In the genomic region with DNA sequence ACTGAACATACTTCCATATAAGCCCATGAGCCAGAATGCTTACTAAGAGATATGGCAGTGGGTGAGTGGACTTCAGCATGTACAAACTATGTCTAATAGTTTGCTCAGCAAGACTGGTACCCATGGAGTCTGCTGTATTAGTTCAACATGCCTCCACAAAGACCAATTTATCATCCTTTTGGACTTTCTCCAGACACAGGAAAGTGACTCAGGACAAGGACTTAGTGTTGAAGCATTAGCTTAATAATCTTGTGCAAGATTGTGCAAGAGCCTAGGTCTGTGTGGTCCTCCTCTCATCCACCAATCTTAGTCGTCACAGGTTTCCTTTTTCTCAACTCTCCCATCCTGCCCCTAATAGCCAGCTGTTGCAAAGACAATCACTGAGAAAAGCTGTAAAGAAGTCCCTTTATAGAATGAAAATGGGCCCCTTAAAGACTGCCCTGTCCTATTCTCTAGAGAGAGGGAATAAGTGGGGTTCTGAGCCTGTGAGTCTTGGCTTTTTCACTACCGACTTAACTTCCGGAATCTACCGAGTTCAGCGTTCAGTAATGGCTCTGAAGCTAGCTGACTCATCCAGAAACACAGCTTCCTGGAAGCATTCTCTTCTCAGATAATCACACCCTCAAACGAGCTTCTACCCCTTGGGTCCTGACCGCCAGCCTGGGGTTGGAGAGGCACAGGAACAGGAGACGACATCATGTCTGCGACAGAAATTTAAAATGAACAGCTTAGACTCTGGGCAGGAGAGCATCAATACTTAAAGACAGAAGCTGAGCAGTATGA, we compare ENCODE assay signal across 9 mouse cellular contexts. TPM values are rescaled to one million over a fixed set of nuclear protein-coding genes. Genes with fewer than 3 reads are reported as not detected.
DNase-seq lines count a peak whose midpoint lies in the region; ATAC-seq and TF ChIP-seq lines count a peak whose summit lies in the region.
"Had no signal": no experiment of that assay in that cellular context is flagged by ENCODE, and none has a peak within 500 bp of the region (broad histone marks: within the 10 kb centered on the region; RNA-seq: fewer than 3 reads in every experiment).

No protein-coding gene starts in this region.

- H3K9me3 ChIP-seq in intestine, postnatal 0 days (ENCODE audit: control insufficient read depth), result no peaks in the 10 kb centered on the region
- H3K9me3 ChIP-seq in intestine, embryonic 16.5 days (ENCODE audit: control insufficient read depth, low read length), result no peaks in the 10 kb centered on the region
- H3K9me3 ChIP-seq in heart, embryonic 14.5 days (ENCODE audit: control insufficient read depth, low read length), result no peaks in the 10 kb centered on the region
- H3K9me3 ChIP-seq: hindbrain, embryonic 13.5 days had no signal

- ATAC-seq in intestine, postnatal 0 days, result 0 out of 2 replicates have a peak, but pooled peaks have one; percentile 53
- no peak for ATAC-seq in intestine, embryonic 16.5 days
- ATAC-seq in heart, embryonic 14.5 days (ENCODE audit: insufficient number of reproducible peaks, insufficient read depth, low FRiP score, low read depth), result no peak

- no peak for TF ChIP-seq CTCF in intestine, postnatal 0 days (IDR thresholded peaks at IDR 0.05; ENCODE audit: low read depth)

- 0 out of 2 replicates have a peak overlapping the region, but pooled peaks have one; percentile 6 for H3K4me2 ChIP-seq in intestine, postnatal 0 days (replicated peaks; ENCODE audit: low read depth)
- no peak overlapping the region for H3K4me2 ChIP-seq in intestine, embryonic 16.5 days (ENCODE audit: low read depth, low read length)
- H3K4me2 ChIP-seq in heart, embryonic 14.5 days (ENCODE audit: low read length), result 0 out of 2 replicates have a peak overlapping the region, but pooled peaks have one; percentile 5
- H3K4me2 ChIP-seq in myocyte (ENCODE audit: low read depth), result peak overlapping the region; percentile 58
- H3K4me2 ChIP-seq: hindbrain, embryonic 13.5 days had no signal

- no peak overlapping the region for H3ac ChIP-seq in myocyte (ENCODE audit: control insufficient read depth, insufficient read length)

- no peaks in the 10 kb centered on the region for H3K36me3 ChIP-seq in intestine, postnatal 0 days (ENCODE audit: control insufficient read depth, insufficient read depth)
- no peaks in the 10 kb centered on the region for H3K36me3 ChIP-seq in intestine, embryonic 16.5 days (ENCODE audit: control insufficient read depth, insufficient read depth, low read length)
- H3K36me3 ChIP-seq in heart, embryonic 14.5 days (ENCODE audit: control insufficient read depth, insufficient read depth, low read length), result no peaks in the 10 kb centered on the region
- no peaks in the 10 kb centered on the region for H3K36me3 ChIP-seq in myocyte (ENCODE audit: control insufficient read depth, insufficient read depth)
- H3K36me3 ChIP-seq: hindbrain, embryonic 13.5 days had no signal

- DNase-seq in NIH3T3 (ENCODE audit: low read depth), result peak; percentile 92
- DNase-seq in left cerebral cortex, adult 11 months (ENCODE audit: low spot score), result no peak
- DNase-seq in spleen, postnatal 4 days (ENCODE audit: low spot score in 2 of 2), result no peak
- no peak for DNase-seq in left cerebral cortex, adult 18-20 months (ENCODE audit: low spot score in 2 of 2)

- no peak overlapping the region for H3K27ac ChIP-seq in intestine, postnatal 0 days (ENCODE audit: low read depth, low read length)
- no peak overlapping the region for H3K27ac ChIP-seq in intestine, embryonic 16.5 days (ENCODE audit: low read length)
- H3K27ac ChIP-seq in heart, embryonic 14.5 days (replicated peaks in 1 of 2; ENCODE audit: control insufficient read depth in 1 of 2, insufficient read depth in 1 of 2, low read depth in 2 of 2, low read length in 2 of 2), result no peak overlapping the region
- H3K27ac ChIP-seq: hindbrain, embryonic 13.5 days had no signal

- H3K79me2 ChIP-seq in myocyte (ENCODE audit: control insufficient read depth, insufficient read depth), result no peaks in the 10 kb centered on the region

- no peak overlapping the region for H3K9ac ChIP-seq in intestine, postnatal 0 days (ENCODE audit: low read depth, low read length)
- H3K9ac ChIP-seq in intestine, embryonic 16.5 days (ENCODE audit: low read depth, low read length), result no peak overlapping the region
- H3K9ac ChIP-seq in heart, embryonic 14.5 days (ENCODE audit: low read length), result no peak overlapping the region
- H3K9ac ChIP-seq: hindbrain, embryonic 13.5 days had no signal

- no peak for TF ChIP-seq POLR2A in myocyte (IDR thresholded peaks at IDR 0.05; ENCODE audit: insufficient read length, low read depth)

- 64% methylated on average over 9 of the region's 9 CpGs for WGBS in intestine, postnatal 0 days
- whole genome bisulfite sequencing in intestine, embryonic 16.5 days, result 68% methylated on average over 9 of the region's 9 CpGs
- WGBS in heart, embryonic 14.5 days, result 46% methylated on average over 9 of the region's 9 CpGs

- H3K4me3 ChIP-seq in intestine, postnatal 0 days (ENCODE audit: low read depth, low read length), result no peak overlapping the region
- H3K4me3 ChIP-seq in intestine, embryonic 16.5 days (ENCODE audit: low read length), result no peak overlapping the region
- H3K4me3 ChIP-seq in heart, embryonic 14.5 days (ENCODE audit: control insufficient read depth in 1 of 2, insufficient read depth in 1 of 2, low read depth in 1 of 2, low read length in 2 of 2), result no peak overlapping the region
- H3K4me3 ChIP-seq in myocyte, result no peak overlapping the region
- H3K4me3 ChIP-seq: hindbrain, embryonic 13.5 days had no signal

- 0 out of 2 replicates have a peak, but pooled peaks cover 4% of the 10 kb centered on the region for H3K4me1 ChIP-seq in intestine, postnatal 0 days (replicated peaks; ENCODE audit: control insufficient read depth, insufficient read depth, low read length)
- H3K4me1 ChIP-seq in intestine, embryonic 16.5 days (ENCODE audit: control insufficient read depth, insufficient read depth, low read length), result no peaks in the 10 kb centered on the region
- H3K4me1 ChIP-seq in heart, embryonic 14.5 days (ENCODE audit: control insufficient read depth in 2 of 2, insufficient read depth in 2 of 2, low read length in 2 of 2), result 0 out of 4 replicates have a peak, but pooled peaks cover 0 to 4% of the 10 kb centered on the region in 2 experiments
- H3K4me1 ChIP-seq: hindbrain, embryonic 13.5 days had no signal

- H3K27me3 ChIP-seq in intestine, postnatal 0 days (replicated peaks; ENCODE audit: control insufficient read depth, insufficient read depth, low read length), result no peaks in the 10 kb centered on the region
- no peaks in the 10 kb centered on the region for H3K27me3 ChIP-seq in intestine, embryonic 16.5 days (replicated peaks; ENCODE audit: control insufficient read depth, insufficient read depth, low read length)
- no peaks in the 10 kb centered on the region for H3K27me3 ChIP-seq in heart, embryonic 14.5 days (ENCODE audit: control insufficient read depth, insufficient read depth, low read length)
- no peaks in the 10 kb centered on the region for H3K27me3 ChIP-seq in myocyte (ENCODE audit: control insufficient read depth, insufficient read depth, insufficient read length)
- H3K27me3 ChIP-seq: hindbrain, embryonic 13.5 days had no signal

TF ChIP-seq in myocyte, 11 proteins besides CTCF, POLR2A, EP300 and RAD21:
- TF ChIP-seq CEBPB (IDR thresholded peaks at IDR 0.05; ENCODE audit: insufficient read depth, poor library complexity, severe bottlenecking), result peak; percentile 94
- no peak for TF ChIP-seq USF1 (IDR thresholded peaks at IDR 0.05; ENCODE audit: low read depth)
- TF ChIP-seq SRF (IDR thresholded peaks at IDR 0.05; ENCODE audit: control insufficient read depth, insufficient read length, low read depth), result no peak

RNA-seq across cellular contexts. Expression of a gene that starts 55.3 kb away (rescaled TPM):
- polyA plus RNA-seq in intestine, postnatal 0 days (2015; fragmentation: Nextera tagmentation; extraction: Ambion mirVana), result 10.5 and 13.2 TPM in 2 replicates
- polyA plus RNA-seq in intestine, embryonic 16.5 days (2015; fragmentation: Nextera tagmentation; extraction: Ambion mirVana), result 5.0 and 6.1 TPM in 2 replicates
- polyA plus RNA-seq in heart, embryonic 14.5 days (2014; fragmentation: Nextera tagmentation; extraction: Ambion mirVana), result 20.9 and 25.3 TPM in 2 replicates
- polyA plus RNA-seq in myocyte (2012; fragmentation: generic; extraction: Trizol), result 14.2 TPM
- 10 to 100 TPM; 37.4 to 38.8 TPM for total RNA-seq in left cerebral cortex, adult 18-20 months (2021)

RNA-seq across cellular contexts. Expression of a gene that starts 55.8 kb away (rescaled TPM):
- polyA plus RNA-seq in intestine, postnatal 0 days (2015; fragmentation: Nextera tagmentation; extraction: Ambion mirVana), result 28.4 and 29.2 TPM in 2 replicates
- 47.6 and 49.6 TPM in 2 replicates for polyA plus RNA-seq in intestine, embryonic 16.5 days (2015; fragmentation: Nextera tagmentation; extraction: Ambion mirVana)
- 37.4 and 40.7 TPM in 2 replicates for polyA plus RNA-seq in heart, embryonic 14.5 days (2014; fragmentation: Nextera tagmentation; extraction: Ambion mirVana)
- polyA plus RNA-seq in myocyte (2012; fragmentation: generic; extraction: Trizol), result 14.4 TPM
- total RNA-seq in left cerebral cortex, adult 18-20 months (2021), result 10 to 100 TPM; 41.6 to 42.6 TPM

RNA-seq across cellular contexts. Expression of a gene that starts 55.8 kb away (rescaled TPM):
- polyA plus RNA-seq in intestine, postnatal 0 days (2015; fragmentation: Nextera tagmentation; extraction: Ambion mirVana), result 156 TPM in 2 replicates
- polyA plus RNA-seq in intestine, embryonic 16.5 days (2015; fragmentation: Nextera tagmentation; extraction: Ambion mirVana), result 198 and 212 TPM in 2 replicates
- polyA plus RNA-seq in heart, embryonic 14.5 days (2014; fragmentation: Nextera tagmentation; extraction: Ambion mirVana), result 83.9 and 85.4 TPM in 2 replicates
- 28.3 TPM for polyA plus RNA-seq in myocyte (2012; fragmentation: generic; extraction: Trizol)
- 10 to 100 TPM; 19.7 to 23.1 TPM for total RNA-seq in left cerebral cortex, adult 18-20 months (2021)
